Mouse (Mus musculus) thymus, adult 2 months (tissue): ENCODE measurements around the gene Disc1. TPM values are rescaled to one million over a fixed set of nuclear protein-coding genes. Genes with fewer than 3 reads are reported as not detected.

Experiments used
- DNase-seq: peaks from one replicate; pipeline ENCODE4 v3.0.0; 2021
- H3K27ac ChIP-seq: fragments of 200-500 bp; 2 replicates; pipeline ENCODE4 v1.5.1; 2012; ENCODE audit warnings: low read length, control low read depth; ENCODE audit not compliant: control insufficient read depth, insufficient read depth
- H3K27me3 ChIP-seq: fragments of 200-500 bp; 2 replicates; pipeline ENCODE4 v1.6.1; 2012; ENCODE audit warnings: mild to moderate bottlenecking, low read length, moderate library complexity, mixed read lengths; ENCODE audit not compliant: control insufficient read depth, insufficient read depth
- H3K36me3 ChIP-seq: fragments of 200-500 bp; 2 replicates; pipeline ENCODE4 v1.6.1; 2012; ENCODE audit warnings: mild to moderate bottlenecking, low read length, moderate library complexity; ENCODE audit not compliant: control insufficient read depth, insufficient read depth
- H3K4me1 ChIP-seq: fragments of 200-500 bp; replicated peaks from 2 replicates; pipeline ENCODE4 v1.6.1; 2012; ENCODE audit warnings: low read length; ENCODE audit not compliant: control insufficient read depth, insufficient read depth
- H3K4me3 ChIP-seq: fragments of 200-500 bp; 2 replicates; pipeline ENCODE4 v1.5.1; 2012; ENCODE audit warnings: mild to moderate bottlenecking, low read length, control low read depth, moderate library complexity; ENCODE audit not compliant: control insufficient read depth, insufficient read depth
- CTCF ChIP-seq: fragments of 200-500 bp; IDR thresholded peaks from 2 replicates; pipeline ENCODE4 v1.5.1; 2012; ENCODE audit warnings: mild to moderate bottlenecking, control low read depth, low read length, moderate library complexity, borderline replicate concordance; ENCODE audit not compliant: control insufficient read depth, poor library complexity, insufficient read depth; ENCODE audit errors: extremely low read depth
- POLR2A ChIP-seq: fragments of 200-500 bp; IDR thresholded peaks from 2 replicates; pipeline ENCODE4 v1.6.1; 2012; ENCODE audit warnings: mild to moderate bottlenecking, low read length, control low read depth, moderate library complexity; ENCODE audit not compliant: control insufficient read depth, poor library complexity, insufficient read depth; ENCODE audit errors: extremely low read depth
- WGBS: fragments of 180-500 bp; shearing (Covaris S2); methylation state at CpG from one replicate; pipeline ENCODE4 v1.1.7; 2018; 5-methylcytosine and 5-hydroxymethylcytosine counted together
- polyA plus RNA-seq: library from polyadenylated mRNA; depleted of rRNA; stranded (reverse); fragments of >200 nt; gene quantifications from 2 replicates; pipeline ENCODE4 v1.2.3, GENCODE M21; 2012

Gene Disc1
- polyA plus RNA-seq, 1 experiment, result 0.74 TPM

- no peak overlapping the region for H3K27ac ChIP-seq
- WGBS, result 47% methylated on average over 11 of the region's 11 CpGs
- no peak for DNase-seq
- H3K4me1 ChIP-seq, result peaks cover 7% of the 10 kb centered on the region
- TF ChIP-seq CTCF (no peak), POLR2A (no peak)
- H3K27me3 ChIP-seq, result no peaks in the 10 kb centered on the region
- no peak overlapping the region for H3K4me3 ChIP-seq
- H3K36me3 ChIP-seq, result no peaks in the 10 kb centered on the region
Observed at GRCm38 (mm10) chr8:125255006-125255685, 201.2 kb downstream of the Disc1 start.

- H3K36me3 ChIP-seq, result no peaks in the 10 kb centered on the region
- 93% methylated on average over 2 of the region's 2 CpGs for WGBS
- peaks cover 7% of the 10 kb centered on the region for H3K4me1 ChIP-seq
- H3K27me3 ChIP-seq, result no peaks in the 10 kb centered on the region
- no peak overlapping the region for H3K4me3 ChIP-seq
- no peak for DNase-seq
- no peak overlapping the region for H3K27ac ChIP-seq
- TF ChIP-seq CTCF (no peak), POLR2A (no peak)
Observed at GRCm38 (mm10) chr8:125257660-125258059, 203.7 kb downstream of the Disc1 start.

GRCm38 (mm10) chr8:125258806-125259500, 205.0 kb downstream of the Disc1 start:
- Histone ChIP-seq H3K36me3 (no peaks in the 10 kb centered on the region), H3K27me3 (no peaks in the 10 kb centered on the region), H3K27ac (no peak overlapping the region), H3K4me3 (no peak overlapping the region), H3K4me1 (peaks cover 6% of the 10 kb centered on the region)
- DNase-seq, result no peak
- 68% methylated on average over 8 of the region's 8 CpGs for WGBS
- TF ChIP-seq POLR2A (no peak), CTCF (no peak)

GRCm38 (mm10) chr8:125268181-125268705, 214.2 kb downstream of the Disc1 start:
- no peak for TF ChIP-seq CTCF
- no peak for TF ChIP-seq POLR2A
- H3K36me3 ChIP-seq, result no peaks in the 10 kb centered on the region
- 92% methylated on average over 6 of the region's 6 CpGs for WGBS

GRCm38 (mm10) chr8:125270292-125270691, 216.3 kb downstream of the Disc1 start:
- no peak for DNase-seq
- no peaks in the 10 kb centered on the region for H3K4me1 ChIP-seq
- no peaks in the 10 kb centered on the region for H3K36me3 ChIP-seq
- 78% methylated on average over 7 of the region's 7 CpGs for WGBS
- no peak overlapping the region for H3K4me3 ChIP-seq
- no peak for TF ChIP-seq CTCF
- TF ChIP-seq POLR2A, result no peak
- no peak overlapping the region for H3K27ac ChIP-seq
- H3K27me3 ChIP-seq, result no peaks in the 10 kb centered on the region

More at GRCm38 (mm10) chr8:125268181-125268705, 214.2 kb downstream of the Disc1 start:
- no peak for DNase-seq
- no peaks in the 10 kb centered on the region for H3K4me1 ChIP-seq
- H3K4me3 ChIP-seq, result no peak overlapping the region
- no peak overlapping the region for H3K27ac ChIP-seq
- H3K27me3 ChIP-seq, result no peaks in the 10 kb centered on the region

- WGBS, result 86% methylated on average over 5 of the region's 5 CpGs
- Histone ChIP-seq H3K36me3 (no peaks in the 10 kb centered on the region), H3K27ac (no peak overlapping the region), H3K27me3 (no peaks in the 10 kb centered on the region), H3K4me3 (no peak overlapping the region), H3K4me1 (no peaks in the 10 kb centered on the region)
- TF ChIP-seq POLR2A (no peak), CTCF (no peak)
- DNase-seq, result no peak
Observed at GRCm38 (mm10) chr8:125271357-125271756, 217.4 kb downstream of the Disc1 start.
